Mouse (Mus musculus): ENCODE measurements around the gene Ofd1. TPM values are rescaled to one million over a fixed set of nuclear protein-coding genes. Genes with fewer than 3 reads are reported as not detected.
A peak's percentile ranks its signal among the peaks of the same experiment; 100 is the strongest.

Gene Ofd1
- polyA plus RNA-seq (2015; fragmentation: Nextera tagmentation; extraction: Ambion mirVana): 6.1 TPM in 2 replicates

GRCm38 (mm10) chrX:166440616-166441063 lies at the start of gene Ofd1:
TSS of gene Ofd1 (minus strand) at chrX:166440704.
- 20% methylated on average over 34 of the region's 44 CpGs for WGBS
- H3K27me3 ChIP-seq (ENCODE audit: insufficient read depth, low read length): peaks cover 14% of the 10 kb centered on the region; the same call in 1 of the 2 replicates

DNA sequence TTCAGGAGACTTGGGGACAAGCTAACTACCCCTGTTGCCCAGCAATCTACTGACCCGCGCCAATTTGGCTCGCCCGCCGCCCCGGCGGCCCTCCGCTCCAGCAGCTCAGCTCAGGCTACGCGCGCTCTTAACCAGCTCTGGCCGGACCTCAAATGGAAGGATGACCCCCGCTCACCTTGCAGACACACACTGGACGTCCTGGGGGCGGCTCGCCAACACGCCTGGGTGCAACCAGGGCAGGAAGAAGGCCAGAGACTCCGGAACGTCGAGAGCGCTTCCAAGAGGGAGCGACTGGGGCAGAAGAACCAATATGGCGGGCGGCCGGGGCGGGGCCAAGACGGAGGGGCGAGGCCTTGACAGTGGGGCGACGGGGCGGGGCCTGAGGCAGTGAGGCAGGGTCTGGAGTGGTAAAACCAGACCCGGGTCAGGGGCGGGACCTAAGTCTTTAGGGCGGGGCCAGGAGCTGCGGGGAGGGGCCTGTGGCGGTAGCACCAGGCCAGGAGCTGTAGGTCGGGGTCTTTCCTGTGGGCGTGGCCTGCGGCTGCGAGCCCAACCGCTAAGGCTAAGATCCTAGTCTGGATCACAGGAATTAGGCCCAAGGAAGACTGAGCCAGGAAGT lies 39.0 kb upstream of the Ofd1 start, which contains the start of gene Rab9:
TSS of gene Rab9 (minus strand) at position 503 of the 619 bp plus-strand sequence.
- Histone ChIP-seq H3K27ac (ENCODE audit: low read length) (peak within 1 kb of the TSS; percentile 84), H3K9me3 (ENCODE audit: low read length) (no peaks in the 10 kb centered on the region), H3K4me3 (ENCODE audit: low read length) (peak within 1 kb of the TSS; percentile 66), H3K9ac (replicated peaks; ENCODE audit: low read length) (peak within 1 kb of the TSS; percentile 81), H3K4me2 (replicated peaks; ENCODE audit: low read depth, low read length) (peak within 1 kb of the TSS; percentile 59), H3K36me3 (ENCODE audit: insufficient read depth, low read length) (no peaks in the 10 kb centered on the region), H3K4me1 (ENCODE audit: insufficient read depth, low read length) (no peaks in the 10 kb centered on the region; the same call in 1 of the 2 replicates), H3K27me3 (ENCODE audit: insufficient read depth, low read length) (peaks cover 3% of the 10 kb centered on the region; the same call in 1 of the 2 replicates)
- WGBS: 16% methylated on average over 37 of the region's 41 CpGs
- ATAC-seq (ENCODE audit: low FRiP score, low TSS enrichment): peak; percentile 98

More at GRCm38 (mm10) chrX:166440616-166441063, at the start of gene Ofd1:
- Histone ChIP-seq H3K36me3 (ENCODE audit: insufficient read depth, low read length) (no peaks in the 10 kb centered on the region), H3K27ac (ENCODE audit: low read length) (peak within 1 kb of the TSS; percentile 80), H3K9me3 (ENCODE audit: low read length) (no peaks in the 10 kb centered on the region), H3K4me1 (ENCODE audit: insufficient read depth, low read length) (peaks cover 5% of the 10 kb centered on the region; the same call in 1 of the 2 replicates), H3K9ac (replicated peaks; ENCODE audit: low read length) (peak within 1 kb of the TSS; percentile 76), H3K4me3 (ENCODE audit: low read length) (peak within 1 kb of the TSS; percentile 67), H3K4me2 (replicated peaks; ENCODE audit: low read depth, low read length) (peak within 1 kb of the TSS; percentile 59)
- ATAC-seq (ENCODE audit: low FRiP score, low TSS enrichment): peak; percentile 99

DNA sequence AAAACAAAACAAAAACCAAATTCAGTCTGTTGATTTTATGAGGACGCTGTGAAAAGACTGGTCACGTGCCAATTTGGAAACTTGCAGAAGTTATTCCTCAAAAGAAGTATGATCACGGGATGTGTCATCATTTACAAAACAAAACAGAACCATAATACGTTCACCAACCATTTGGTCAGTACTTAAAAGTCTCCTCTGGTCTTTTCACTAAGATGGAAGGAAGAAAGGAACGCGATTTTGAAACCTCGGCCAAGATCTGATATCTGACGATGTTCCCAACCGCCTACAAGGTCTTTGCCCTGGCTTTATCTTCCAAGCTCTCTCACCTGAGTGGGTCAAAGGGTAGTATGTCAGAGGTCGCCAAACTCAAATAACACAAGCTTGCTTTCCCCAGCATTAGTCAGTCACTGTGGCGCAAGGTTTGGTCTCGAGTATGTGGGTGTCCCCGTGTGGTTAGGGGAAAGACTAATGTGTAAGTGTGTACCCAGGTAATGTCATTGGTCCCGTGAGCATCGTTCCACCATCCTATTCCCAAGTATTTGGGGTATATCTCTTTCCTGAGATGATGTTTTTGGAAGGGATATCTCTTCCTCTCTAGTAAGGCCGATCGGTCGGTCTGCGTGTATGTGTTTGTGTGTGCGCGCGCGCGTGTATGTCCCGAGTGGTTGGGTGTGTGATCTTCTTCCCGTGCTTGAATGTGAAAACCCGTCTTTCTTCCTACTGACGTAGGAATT lies 38.3 kb upstream of the Ofd1 start:
- peak overlapping the region; percentile 81 for H3K9ac ChIP-seq (replicated peaks; ENCODE audit: low read length)
- WGBS: 28% methylated on average over 28 of the region's 28 CpGs
- no peaks in the 10 kb centered on the region for H3K9me3 ChIP-seq (ENCODE audit: low read length)
- peak overlapping the region; percentile 84 for H3K27ac ChIP-seq (ENCODE audit: low read length)
- peak overlapping the region; percentile 66 for H3K4me3 ChIP-seq (ENCODE audit: low read length)
- peak overlapping the region; percentile 59 for H3K4me2 ChIP-seq (replicated peaks; ENCODE audit: low read depth, low read length)
- peak; percentile 39; the same call in 1 of the 2 replicates for ATAC-seq (ENCODE audit: low FRiP score, low TSS enrichment)
- H3K27me3 ChIP-seq (ENCODE audit: insufficient read depth, low read length): peaks cover 3% of the 10 kb centered on the region; the same call in 1 of the 2 replicates
- H3K36me3 ChIP-seq (ENCODE audit: insufficient read depth, low read length): no peaks in the 10 kb centered on the region
- H3K4me1 ChIP-seq (ENCODE audit: insufficient read depth, low read length): no peaks in the 10 kb centered on the region; the same call in 1 of the 2 replicates

GRCm38 (mm10) chrX:166477393-166477792 lies 36.9 kb upstream of the Ofd1 start:
- 50% methylated on average over 6 of the region's 6 CpGs for WGBS
- Histone ChIP-seq H3K4me3 (ENCODE audit: low read length) (peak overlapping the region; percentile 66; the same call in 1 of the 2 replicates), H3K9me3 (ENCODE audit: low read length) (no peaks in the 10 kb centered on the region), H3K27me3 (ENCODE audit: insufficient read depth, low read length) (peaks cover 6% of the 10 kb centered on the region; the same call in 1 of the 2 replicates), H3K4me2 (replicated peaks; ENCODE audit: low read depth, low read length) (peak overlapping the region; percentile 59), H3K4me1 (ENCODE audit: insufficient read depth, low read length) (no peaks in the 10 kb centered on the region; the same call in 1 of the 2 replicates), H3K36me3 (ENCODE audit: insufficient read depth, low read length) (no peaks in the 10 kb centered on the region), H3K27ac (ENCODE audit: low read length) (no peak overlapping the region), H3K9ac (replicated peaks; ENCODE audit: low read length) (0 out of 2 replicates have a peak overlapping the region, but pooled peaks have one; percentile 38)
- no peak for ATAC-seq (ENCODE audit: low FRiP score, low TSS enrichment)

GRCm38 (mm10) chrX:166472612-166473011 lies 32.1 kb upstream of the Ofd1 start:
- Histone ChIP-seq H3K9me3 (ENCODE audit: low read length) (no peaks in the 10 kb centered on the region), H3K4me3 (ENCODE audit: low read length) (no peak overlapping the region), H3K9ac (replicated peaks; ENCODE audit: low read length) (no peak overlapping the region), H3K27me3 (ENCODE audit: insufficient read depth, low read length) (peaks cover 12% of the 10 kb centered on the region; the same call in 1 of the 2 replicates), H3K4me1 (ENCODE audit: insufficient read depth, low read length) (no peaks in the 10 kb centered on the region; the same call in 1 of the 2 replicates), H3K36me3 (ENCODE audit: insufficient read depth, low read length) (no peaks in the 10 kb centered on the region), H3K4me2 (replicated peaks; ENCODE audit: low read depth, low read length) (no peak overlapping the region), H3K27ac (ENCODE audit: low read length) (no peak overlapping the region)
- no peak for ATAC-seq (ENCODE audit: low FRiP score, low TSS enrichment)
- WGBS: 77% methylated on average over 6 of the region's 6 CpGs

- Histone ChIP-seq H3K9me3 (ENCODE audit: low read length) (no peaks in the 10 kb centered on the region), H3K36me3 (ENCODE audit: insufficient read depth, low read length) (no peaks in the 10 kb centered on the region), H3K4me1 (ENCODE audit: insufficient read depth, low read length) (no peaks in the 10 kb centered on the region), H3K4me3 (ENCODE audit: low read length) (no peak overlapping the region), H3K9ac (replicated peaks; ENCODE audit: low read length) (no peak overlapping the region), H3K27me3 (ENCODE audit: insufficient read depth, low read length) (peaks cover 5% of the 10 kb centered on the region; the same call in 1 of the 2 replicates), H3K4me2 (replicated peaks; ENCODE audit: low read depth, low read length) (no peak overlapping the region), H3K27ac (ENCODE audit: low read length) (no peak overlapping the region)
- 91% methylated on average over 7 of the region's 7 CpGs for WGBS
- no peak for ATAC-seq (ENCODE audit: low FRiP score, low TSS enrichment)
Measured at GRCm38 (mm10) chrX:166468321-166468720, 27.8 kb upstream of the Ofd1 start.

- Histone ChIP-seq H3K9ac (replicated peaks; ENCODE audit: low read length) (no peak overlapping the region), H3K9me3 (ENCODE audit: low read length) (no peaks in the 10 kb centered on the region), H3K4me3 (ENCODE audit: low read length) (no peak overlapping the region), H3K36me3 (ENCODE audit: insufficient read depth, low read length) (peaks cover 9% of the 10 kb centered on the region; the same call in 1 of the 2 replicates), H3K27ac (ENCODE audit: low read length) (no peak overlapping the region), H3K4me2 (replicated peaks; ENCODE audit: low read depth, low read length) (no peak overlapping the region), H3K4me1 (ENCODE audit: insufficient read depth, low read length) (no peaks in the 10 kb centered on the region), H3K27me3 (ENCODE audit: insufficient read depth, low read length) (peaks cover 8% of the 10 kb centered on the region; the same call in 1 of the 2 replicates)
- no peak for ATAC-seq (ENCODE audit: low FRiP score, low TSS enrichment)
- WGBS: 79% methylated on average over 1 of the region's 1 CpGs
Measured at GRCm38 (mm10) chrX:166455525-166455924, 15.0 kb upstream of the Ofd1 start.

DNA sequence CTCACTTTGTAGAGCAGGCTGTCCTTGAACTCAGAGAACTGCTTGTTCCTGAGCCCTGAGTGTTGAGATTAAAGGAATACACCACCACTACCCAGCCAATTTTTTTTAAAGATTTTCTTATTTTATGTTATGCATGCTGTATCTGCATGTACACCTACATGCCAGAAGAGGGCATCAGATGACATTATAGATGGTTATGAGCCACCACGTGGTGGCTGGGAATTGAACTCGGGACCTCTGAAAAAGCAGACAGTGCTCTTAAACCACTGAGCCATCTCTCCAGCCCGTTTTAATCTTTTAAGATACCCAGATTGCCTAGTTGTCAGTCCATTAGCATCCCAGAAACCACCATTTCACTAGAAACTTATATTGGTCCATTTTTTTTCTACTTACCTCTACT lies 13.8 kb upstream of the Ofd1 start:
- no peaks in the 10 kb centered on the region for H3K4me1 ChIP-seq (ENCODE audit: insufficient read depth, low read length)
- no peak overlapping the region for H3K4me3 ChIP-seq (ENCODE audit: low read length)
- no peak for ATAC-seq (ENCODE audit: low FRiP score, low TSS enrichment)
- no peak overlapping the region for H3K4me2 ChIP-seq (replicated peaks; ENCODE audit: low read depth, low read length)
- no peak overlapping the region for H3K9ac ChIP-seq (replicated peaks; ENCODE audit: low read length)
- H3K27ac ChIP-seq (ENCODE audit: low read length): no peak overlapping the region
- no peaks in the 10 kb centered on the region for H3K9me3 ChIP-seq (ENCODE audit: low read length)
- H3K36me3 ChIP-seq (ENCODE audit: insufficient read depth, low read length): peaks cover 7% of the 10 kb centered on the region; the same call in 1 of the 2 replicates
- peaks cover 5% of the 10 kb centered on the region; the same call in 1 of the 2 replicates for H3K27me3 ChIP-seq (ENCODE audit: insufficient read depth, low read length)
- 70% methylated on average over 3 of the region's 3 CpGs for WGBS

DNA sequence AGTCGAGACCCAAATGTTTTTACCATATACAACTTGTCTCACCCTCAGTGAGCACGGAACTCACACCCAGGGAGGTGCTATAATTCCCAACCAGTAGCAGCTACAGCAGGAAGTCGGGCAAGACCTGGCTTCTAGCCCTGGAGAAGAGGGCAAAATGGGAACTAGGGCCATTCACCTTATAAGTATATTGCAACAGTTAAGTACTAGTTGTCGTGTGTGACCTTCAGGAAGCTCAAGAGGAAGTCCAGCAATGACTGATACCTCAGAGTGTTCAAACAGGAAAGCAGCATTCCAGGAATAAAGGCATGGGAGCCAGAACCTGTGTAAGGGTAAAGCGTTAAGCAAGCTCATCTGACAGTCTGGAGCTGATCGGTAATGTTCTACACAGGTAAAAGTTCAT lies 13.0 kb upstream of the Ofd1 start:
- no peak for ATAC-seq (ENCODE audit: low FRiP score, low TSS enrichment)
- H3K9ac ChIP-seq (replicated peaks; ENCODE audit: low read length): no peak overlapping the region
- H3K4me2 ChIP-seq (replicated peaks; ENCODE audit: low read depth, low read length): no peak overlapping the region
- 80% methylated on average over 6 of the region's 6 CpGs for WGBS
- H3K4me1 ChIP-seq (ENCODE audit: insufficient read depth, low read length): no peaks in the 10 kb centered on the region
- no peak overlapping the region for H3K4me3 ChIP-seq (ENCODE audit: low read length)
- no peaks in the 10 kb centered on the region for H3K9me3 ChIP-seq (ENCODE audit: low read length)
- H3K36me3 ChIP-seq (ENCODE audit: insufficient read depth, low read length): peaks cover 7% of the 10 kb centered on the region; the same call in 1 of the 2 replicates
- H3K27me3 ChIP-seq (ENCODE audit: insufficient read depth, low read length): peaks cover 5% of the 10 kb centered on the region; the same call in 1 of the 2 replicates
- no peak overlapping the region for H3K27ac ChIP-seq (ENCODE audit: low read length)
